Mouse (Mus musculus) kidney, embryonic 14.5 days (tissue): ENCODE results near the gene C5ar2. TPM values are rescaled to one million over a fixed set of nuclear protein-coding genes. Genes with fewer than 3 reads are reported as not detected.

ENCODE experiments used
- ATAC-seq: fragments of 200-750 bp; cut with Nextera tagmentation; 2 replicates; pipeline ENCODE4 v1.8.0; 2017; ENCODE audit warnings: moderate number of reproducible peaks, mild to moderate bottlenecking, moderate TSS enrichment, moderate library complexity; ENCODE audit not compliant: low FRiP score, low TSS enrichment
- H3K27ac ChIP-seq: fragments of 300-500 bp; sonication (generic); 2 replicates; pipeline ENCODE4 v1.5.1; 2014; ENCODE audit warnings: low read depth, mild to moderate bottlenecking, low read length, moderate library complexity, mixed read lengths
- H3K27me3 ChIP-seq: fragments of 300-500 bp; sonication (generic); 2 replicates; pipeline ENCODE4 v1.6.1; 2014; ENCODE audit warnings: mild to moderate bottlenecking, low read length; ENCODE audit not compliant: control insufficient read depth, insufficient read depth
- H3K36me3 ChIP-seq: fragments of 300-500 bp; sonication (generic); 2 replicates; pipeline ENCODE4 v1.6.1; 2014; ENCODE audit warnings: low read length, mixed read lengths; ENCODE audit not compliant: control insufficient read depth, insufficient read depth
- H3K4me1 ChIP-seq: fragments of 300-500 bp; sonication (generic); 2 replicates; pipeline ENCODE4 v1.6.1; 2014; ENCODE audit warnings: low read length, mixed read lengths; ENCODE audit not compliant: control insufficient read depth, insufficient read depth
- H3K4me2 ChIP-seq: fragments of 300-500 bp; sonication (generic); replicated peaks from 2 replicates; pipeline ENCODE4 v1.6.1; 2014; ENCODE audit warnings: low read depth, mild to moderate bottlenecking, low read length
- H3K4me3 ChIP-seq: fragments of 300-500 bp; sonication (generic); 2 replicates; pipeline ENCODE4 v1.5.1; 2014; ENCODE audit warnings: mild to moderate bottlenecking, low read length
- H3K9ac ChIP-seq: fragments of 300-500 bp; sonication (generic); 2 replicates; pipeline ENCODE4 v1.6.1; 2014; ENCODE audit warnings: low read depth, mild to moderate bottlenecking, low read length, moderate library complexity
- H3K9me3 ChIP-seq: fragments of 300-500 bp; sonication (generic); 2 replicates; pipeline ENCODE4 v1.6.1; 2016; ENCODE audit warnings: low read length; ENCODE audit not compliant: control insufficient read depth
- WGBS: fragments of 180-500 bp; shearing (Covaris S2); extraction: QIAGEN DNeasy Blood & Tissue Kit; methylation state at CpG from one replicate; pipeline ENCODE4 v1.1.7; 2014; 5-methylcytosine and 5-hydroxymethylcytosine counted together
- polyA plus RNA-seq: library from polyadenylated mRNA; unstranded; fragments of >200 nt; fragmentation: Nextera tagmentation; extraction: Ambion mirVana; gene quantifications from 2 replicates; pipeline ENCODE4 v1.2.1, GENCODE M21; 2014

C5ar2 gene
- polyA plus RNA-seq, 1 experiment from 2014 or later: 0.05 TPM

GRCm38 (mm10) chr7:16196616-16197015 lies 47.3 kb downstream of the C5ar2 start:
- Histone ChIP-seq H3K27me3 (no peaks in the 10 kb centered on the region), H3K4me1 (no peaks in the 10 kb centered on the region), H3K9ac (no peak overlapping the region), H3K36me3 (peaks cover 43% of the 10 kb centered on the region), H3K27ac (no peak overlapping the region), H3K4me3 (no peak overlapping the region), H3K9me3 (no peaks in the 10 kb centered on the region), H3K4me2 (no peak overlapping the region)
- 48% methylated on average over 6 of the region's 6 CpGs for WGBS
- ATAC-seq: peak; percentile 37; the same call in 1 of the 2 replicates

GRCm38 (mm10) chr7:16193702-16194101 lies 50.3 kb downstream of the C5ar2 start:
- no peaks in the 10 kb centered on the region for H3K27me3 ChIP-seq
- H3K36me3 ChIP-seq: peaks cover 23% of the 10 kb centered on the region
- no peak overlapping the region for H3K4me3 ChIP-seq
- H3K4me1 ChIP-seq: no peaks in the 10 kb centered on the region
- no peak overlapping the region for H3K9ac ChIP-seq
- 60% methylated on average over 3 of the region's 3 CpGs for WGBS
- H3K9me3 ChIP-seq: no peaks in the 10 kb centered on the region
- no peak for ATAC-seq
- no peak overlapping the region for H3K27ac ChIP-seq
- H3K4me2 ChIP-seq: no peak overlapping the region

- Histone ChIP-seq H3K36me3 (peaks cover 10% of the 10 kb centered on the region; the same call in 1 of the 2 replicates), H3K27me3 (no peaks in the 10 kb centered on the region), H3K27ac (no peak overlapping the region), H3K4me1 (no peaks in the 10 kb centered on the region), H3K9ac (no peak overlapping the region), H3K9me3 (no peaks in the 10 kb centered on the region), H3K4me3 (no peak overlapping the region), H3K4me2 (no peak overlapping the region)
- ATAC-seq: peak; percentile 36
- WGBS: 16% methylated on average over 5 of the region's 5 CpGs
These were observed 51.6 kb downstream of the C5ar2 start for GRCm38 (mm10) chr7:16192315-16192714.

GRCm38 (mm10) chr7:16187494-16187893 lies 56.5 kb downstream of the C5ar2 start:
- no peak for ATAC-seq

More at GRCm38 (mm10) chr7:16187494-16187893, 56.5 kb downstream of the C5ar2 start:
- WGBS: 85% methylated on average over 8 of the region's 8 CpGs
- Histone ChIP-seq H3K4me1 (no peaks in the 10 kb centered on the region), H3K9ac (no peak overlapping the region), H3K27ac (no peak overlapping the region), H3K9me3 (no peaks in the 10 kb centered on the region), H3K4me3 (no peak overlapping the region), H3K27me3 (no peaks in the 10 kb centered on the region), H3K4me2 (no peak overlapping the region), H3K36me3 (peaks cover 4% of the 10 kb centered on the region; the same call in 1 of the 2 replicates)

Other genes starting within 250 kb of the C5ar2 start
- gene Bicra, start 196.2 kb downstream of the C5ar2 start, polyA plus RNA-seq: 6.9 and 10.0 TPM in 2 replicates
- gene Zfp541, start 182.3 kb downstream of the C5ar2 start, polyA plus RNA-seq: 0.04 and 0.07 TPM in 2 replicates
- 179 and 188 TPM in 2 replicates for gene Napa, start 145.7 kb downstream of the C5ar2 start, polyA plus RNA-seq
- gene Kptn, start 124.3 kb downstream of the C5ar2 start, polyA plus RNA-seq: 25.1 and 29.2 TPM in 2 replicates
- gene Slc8a2, start 114.3 kb downstream of the C5ar2 start, polyA plus RNA-seq: 0.21 and 0.24 TPM in 2 replicates
- 26.1 and 28.0 TPM in 2 replicates for gene Meis3, start 69.1 kb downstream of the C5ar2 start, polyA plus RNA-seq
- 8.5 and 13.0 TPM in 2 replicates for gene Dhx34, start 22.1 kb downstream of the C5ar2 start, polyA plus RNA-seq
- 1.2 and 1.8 TPM in 2 replicates for gene C5ar1, start 15.4 kb upstream of the C5ar2 start, polyA plus RNA-seq
- gene Inafm1, start 29.5 kb upstream of the C5ar2 start, polyA plus RNA-seq: 19.3 and 19.8 TPM in 2 replicates
- 24.6 and 28.3 TPM in 2 replicates for gene Ccdc9, start 42.6 kb upstream of the C5ar2 start, polyA plus RNA-seq
- 8.6 and 13.8 TPM in 2 replicates for gene Bbc3, start 64.2 kb upstream of the C5ar2 start, polyA plus RNA-seq
- 241 and 323 TPM in 2 replicates for gene Sae1, start 143.7 kb upstream of the C5ar2 start, polyA plus RNA-seq
- 16.7 and 23.6 TPM in 2 replicates for gene Zc3h4, start 156.8 kb upstream of the C5ar2 start, polyA plus RNA-seq
- gene Tmem160, start 208.6 kb upstream of the C5ar2 start, polyA plus RNA-seq: 56.0 TPM in 2 replicates
- gene Npas1, start 233.6 kb upstream of the C5ar2 start, polyA plus RNA-seq: 0.13 TPM in 1 of 2 replicates, not detected in the other